Mouse (Mus musculus) CH12.LX (cell line): ENCODE results near the gene Ndufb4.

Source experiments
- CTCF ChIP-seq, 2 experiments: IDR thresholded peaks in 1 of 2; conservative IDR thresholded peaks in 1 of 2; 2 replicates each; pipeline ENCODE4 v1.5.1; 2011 to 2012; ENCODE audit warnings: low read depth in 2 of 2, low read length in 2 of 2, improper control_type of control experiment in 1 of 2, inconsistent platforms in 1 of 2, mild to moderate bottlenecking in 1 of 2, moderate library complexity in 1 of 2
- E2F4 ChIP-seq: IDR thresholded peaks from 2 replicates; pipeline ENCODE4 v1.6.1; 2011; ENCODE audit warnings: low read depth, low read length, improper control_type of control experiment; ENCODE audit not compliant: insufficient replicate concordance

DNA sequence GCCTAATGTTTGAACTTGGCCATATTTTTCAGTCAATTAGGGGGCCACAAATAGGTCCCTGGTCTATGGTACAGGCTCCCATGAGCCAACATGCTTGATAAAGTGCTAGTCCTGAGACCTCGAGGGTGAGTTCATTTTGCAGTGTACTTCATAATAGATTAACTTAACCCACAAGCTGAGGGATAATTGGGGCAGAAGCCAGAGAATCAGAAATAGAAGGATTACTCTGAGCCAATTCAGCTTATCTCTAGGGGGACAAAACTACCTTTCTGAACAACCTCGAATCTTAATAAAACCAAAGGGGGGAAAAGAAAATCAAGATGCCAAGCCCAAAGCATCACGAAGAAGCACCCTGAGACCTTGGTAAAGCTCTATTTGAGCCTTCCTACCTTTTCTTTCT is 31.9 kb downstream of the Ndufb4 start:
- TF ChIP-seq E2F4, result no peak
- no peak for TF ChIP-seq CTCF (conservative IDR thresholded peaks at IDR 0.05 in 1 of 2, IDR thresholded peaks at IDR 0.05 in 1 of 2; ENCODE audit: low read depth in 2 of 2, low read length in 2 of 2)
